Mouse (Mus musculus) right cerebral cortex, postnatal 4 days (tissue): ENCODE data around the gene Prm1.
"Not testable (repeated sequence)": the region's sequence is repeated elsewhere in the genome, so short reads cannot be mapped to it uniquely, and the experiment has no call there.

Experiments
- DNase-seq: peaks from one replicate; pipeline ENCODE4 v3.0.0-alpha.2; 2022

Gene Prm1

DNA sequence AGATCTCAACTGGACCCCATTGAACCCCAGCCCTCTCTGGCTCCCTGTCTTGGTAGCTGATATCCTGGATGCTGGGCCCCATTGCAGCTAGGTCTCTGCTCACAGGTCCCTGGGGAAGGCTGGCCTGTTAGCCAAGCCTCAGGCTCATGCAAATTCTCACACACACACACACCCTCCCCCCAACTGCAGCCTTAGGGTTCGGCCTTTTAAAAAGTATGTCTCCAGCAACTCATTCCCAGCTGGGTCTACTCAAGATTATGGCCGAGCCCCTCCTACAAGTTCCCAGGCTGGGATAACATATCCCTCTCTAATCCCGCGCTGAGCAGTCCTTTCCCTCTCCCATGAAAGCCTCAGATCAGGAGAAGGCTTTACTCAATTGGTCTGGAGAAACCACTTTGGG, 15.7 kb upstream of the Prm1 start:
- DNase-seq = no peak

DNA sequence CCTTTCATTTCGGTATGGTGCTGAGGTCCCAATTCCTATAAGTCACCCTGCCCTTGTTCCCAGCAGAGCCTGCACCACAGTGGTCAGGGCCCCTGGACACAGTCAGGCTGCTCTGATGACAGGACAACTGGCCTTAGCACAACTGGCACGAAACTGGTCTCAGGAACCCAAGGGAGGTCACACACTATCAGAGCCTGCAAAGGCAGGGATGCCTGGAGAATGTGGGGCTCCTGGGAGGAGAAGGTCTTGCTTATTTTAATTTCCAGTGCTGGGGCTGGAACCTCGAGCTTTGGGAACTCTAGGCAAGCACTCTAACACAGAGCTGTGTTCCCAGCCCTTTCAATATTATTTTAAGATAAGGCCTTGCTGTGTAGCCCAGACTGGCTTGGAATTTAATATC, 14.3 kb upstream of the Prm1 start:
- DNase-seq = no peak

DNA sequence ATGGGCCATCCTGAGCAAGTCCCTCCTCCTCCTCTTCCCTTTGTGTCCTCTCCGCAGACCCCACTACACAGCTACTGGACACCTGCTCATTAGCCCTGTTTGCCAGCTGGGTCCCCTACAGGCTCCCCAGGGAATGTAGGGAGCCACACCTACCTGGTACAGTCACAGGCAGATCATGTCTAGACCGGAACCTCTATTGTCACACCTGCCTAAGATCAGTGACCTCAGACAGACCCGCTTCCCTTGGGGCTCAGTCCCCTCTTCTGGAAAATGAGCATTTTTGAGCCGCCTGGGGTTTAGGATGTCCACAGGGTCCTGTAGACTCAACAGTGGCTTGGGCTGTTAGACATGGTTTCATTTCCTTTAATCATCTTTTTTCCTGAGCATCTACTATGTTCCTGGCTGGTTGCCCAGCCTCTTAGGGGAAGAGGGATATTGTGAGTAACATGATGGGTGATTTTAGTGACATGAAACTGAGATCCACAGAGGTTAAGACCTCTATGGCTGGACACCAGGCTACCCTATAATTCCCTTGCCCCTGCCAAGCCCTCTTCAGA, 13.0 kb upstream of the Prm1 start:
- DNase-seq = no peak

DNA sequence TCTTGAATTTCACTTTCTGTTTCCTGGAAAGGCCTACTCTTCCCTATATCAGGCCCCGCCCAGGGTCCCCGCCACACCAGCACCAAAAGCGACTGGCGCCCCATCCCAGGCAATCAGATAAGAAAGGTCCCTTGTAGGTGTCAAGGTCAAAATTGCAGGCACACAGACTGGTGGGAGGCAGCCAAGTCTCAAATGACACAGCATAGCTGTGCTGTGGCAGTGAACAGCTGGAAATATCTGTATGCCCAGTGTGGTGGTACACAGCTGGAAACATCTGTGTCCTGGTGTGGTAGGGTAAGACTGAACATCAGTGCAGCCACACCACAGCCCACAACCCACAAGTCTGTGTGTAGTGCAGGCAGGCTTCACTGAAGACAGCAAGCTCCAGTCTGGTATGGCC, 9.2 kb upstream of the Prm1 start:
- DNase-seq = no peak

DNA sequence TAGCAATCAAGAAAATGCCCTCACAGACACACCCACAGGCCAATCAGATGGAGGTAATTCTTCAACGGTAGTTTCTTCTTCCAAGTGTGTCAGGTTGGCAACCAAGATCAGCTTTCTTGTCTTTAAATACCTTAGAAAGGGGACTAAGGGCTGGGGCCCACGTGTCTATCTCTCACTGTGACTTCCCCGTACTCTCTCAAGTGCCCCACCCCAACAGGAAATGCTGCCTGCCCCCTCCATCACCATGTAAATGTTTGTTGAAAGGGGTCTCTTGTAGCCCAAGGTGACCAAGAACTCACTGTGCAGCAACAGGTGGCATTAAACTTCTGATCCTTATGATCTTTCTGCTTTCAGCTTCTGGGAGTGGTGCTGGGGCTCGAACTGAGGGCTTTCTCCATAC, 8.1 kb upstream of the Prm1 start:
- no peak for DNase-seq

DNA sequence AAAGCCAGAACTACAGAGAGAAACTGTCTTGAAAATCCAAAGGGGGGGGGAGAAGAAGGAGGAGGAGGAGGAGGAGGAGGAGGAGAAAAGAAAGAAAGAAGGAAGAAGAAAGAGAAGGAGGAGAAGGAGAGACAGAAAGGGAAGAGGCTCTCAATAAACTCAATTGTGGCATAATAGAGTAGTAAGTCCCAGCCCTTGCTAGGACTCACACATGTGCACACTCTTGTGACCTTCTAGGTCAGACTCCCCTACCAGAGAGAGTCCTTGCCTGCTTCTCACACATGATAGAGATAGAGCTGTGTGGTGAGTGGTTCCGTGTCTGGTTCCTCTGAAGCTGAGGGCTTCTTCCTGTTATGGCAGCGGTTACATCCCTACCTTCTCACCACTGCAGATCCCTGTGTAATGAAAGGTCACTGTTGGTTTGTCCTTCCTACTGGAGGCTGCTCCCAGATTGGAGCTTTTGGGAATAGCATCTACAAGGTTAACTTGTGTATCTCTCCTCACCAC, 7.3 kb upstream of the Prm1 start, which contains the start of gene Gm11172:
TSS of gene Gm11172 (plus strand) at position 51 of the 507 bp plus-strand sequence.
- DNase-seq = no peak

DNA sequence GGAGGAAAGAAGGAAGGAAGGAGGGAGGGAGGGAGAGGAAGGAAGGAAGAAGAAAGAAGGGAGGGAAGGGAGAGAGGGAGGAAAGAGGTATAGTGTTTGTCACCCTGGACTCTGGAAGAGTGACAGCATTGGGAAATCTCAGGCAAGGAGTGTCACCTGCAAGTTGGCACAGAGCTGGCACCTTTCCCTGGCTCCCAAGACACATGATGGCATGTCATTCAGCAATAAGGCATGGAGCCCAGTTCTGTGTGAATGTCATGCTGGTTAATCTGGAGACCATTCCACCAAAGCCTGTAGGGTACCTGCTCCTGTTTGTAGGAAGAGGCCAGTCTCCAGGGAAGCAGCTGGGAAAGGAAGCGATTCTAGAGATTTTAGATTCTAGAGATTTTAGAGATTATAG, 4.7 kb upstream of the Prm1 start:
- no peak for DNase-seq

DNA sequence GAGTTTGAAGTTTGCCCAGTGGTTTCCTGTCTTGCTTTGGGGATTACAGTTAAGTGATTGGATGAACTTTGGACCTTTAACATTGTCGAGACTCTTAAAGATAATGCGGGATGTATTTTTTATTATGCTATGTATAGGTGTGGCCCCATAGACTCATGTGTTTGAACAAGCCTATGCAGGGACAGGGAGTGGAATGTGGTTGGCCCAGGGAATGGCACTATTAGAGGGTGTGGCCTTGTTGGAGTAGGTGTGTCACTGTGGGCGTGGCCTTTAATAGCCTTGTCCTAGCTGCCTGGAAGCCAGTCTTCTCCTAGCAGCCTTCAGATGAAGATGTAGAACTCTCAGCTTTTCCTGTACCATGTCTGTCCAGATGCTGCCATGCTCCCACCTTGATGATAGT, 3.2 kb downstream of the Prm1 start:
- DNase-seq = not testable (repeated sequence)

DNA sequence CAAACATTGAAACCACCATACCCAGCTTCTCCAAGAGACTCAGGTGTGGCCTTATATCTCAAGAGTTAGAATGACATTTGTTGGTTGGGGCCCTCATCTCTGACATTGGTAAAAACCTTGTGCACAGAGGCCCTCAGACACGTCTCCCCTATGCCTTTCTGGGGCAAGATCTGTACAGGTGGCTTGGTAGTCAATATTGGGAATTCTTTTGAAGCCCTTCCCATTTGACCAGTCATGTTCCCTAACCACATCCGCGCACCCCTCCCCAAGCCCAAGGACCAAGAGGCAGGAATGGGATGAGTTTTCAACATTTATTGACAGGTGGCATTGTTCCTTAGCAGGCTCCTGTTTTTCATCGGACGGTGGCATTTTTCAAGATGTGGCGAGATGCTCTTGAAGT, 9.6 kb downstream of the Prm1 start, which contains the start of gene Prm2:
TSS of gene Prm2 (minus strand) at position 101 of the 400 bp plus-strand sequence.
- DNase-seq = no peak

DNA sequence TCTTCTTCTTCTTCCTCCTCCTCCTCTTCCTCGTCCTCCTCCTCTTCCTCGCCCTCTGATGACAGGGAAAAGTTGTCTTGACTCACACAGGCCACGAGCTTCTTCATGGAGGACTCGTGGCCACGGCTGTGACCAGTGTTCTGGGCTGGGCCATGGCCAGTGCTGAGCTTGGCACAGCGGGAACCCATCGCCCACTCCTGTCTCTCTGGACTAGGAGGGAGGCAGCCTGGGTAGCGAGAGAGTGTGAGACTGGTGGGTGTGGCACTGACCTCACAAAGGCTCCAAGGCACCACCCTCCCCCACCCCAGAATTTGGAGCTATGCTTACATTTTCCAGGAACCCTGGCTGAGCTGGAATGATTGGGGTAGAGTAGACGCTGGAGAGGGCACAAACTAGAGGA, 14.9 kb downstream of the Prm1 start, which contains the start of gene Prm3:
TSS of gene Prm3 (minus strand) at position 213 of the 400 bp plus-strand sequence.
- no peak for DNase-seq

DNA sequence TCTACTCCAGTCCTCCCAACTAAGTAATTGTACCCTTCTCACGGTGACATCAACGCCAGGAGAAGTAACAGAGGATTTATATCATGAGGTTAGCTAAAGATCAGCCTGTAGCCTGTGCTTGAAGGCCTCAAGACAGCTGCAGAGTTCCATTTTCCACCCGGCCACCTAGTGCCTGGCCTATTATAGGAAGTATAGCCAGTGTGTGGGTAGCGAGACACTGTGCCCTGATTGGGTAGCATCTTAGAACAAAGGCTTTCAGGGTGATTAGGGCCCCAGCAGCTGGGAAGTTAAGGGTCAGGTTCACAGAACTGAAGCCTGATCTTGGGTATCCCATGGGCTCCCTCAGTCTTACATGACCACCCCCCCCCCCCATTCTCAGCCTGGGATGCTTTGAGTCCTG, 16.8 kb downstream of the Prm1 start:
- no peak for DNase-seq

DNA sequence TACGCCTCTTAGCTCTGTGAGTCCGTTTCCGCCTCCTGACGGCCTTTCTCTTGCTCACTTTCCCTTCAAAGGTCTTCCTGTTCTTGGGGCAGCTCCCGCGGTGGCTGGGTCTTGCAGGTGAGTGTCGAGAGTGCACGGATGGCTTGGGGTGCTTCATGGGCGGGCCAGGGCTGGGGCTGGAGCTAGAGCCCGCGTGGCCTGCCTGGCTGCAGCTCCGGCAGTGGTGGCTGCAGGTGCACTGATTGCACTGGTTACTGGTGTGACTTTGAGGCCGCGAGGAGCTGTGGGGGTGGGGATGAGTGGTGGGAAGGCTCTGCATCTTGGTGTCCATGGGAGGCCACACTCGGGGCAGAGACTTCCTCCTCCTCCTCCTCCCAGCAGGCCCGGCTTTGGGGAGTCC, 17.4 kb downstream of the Prm1 start, which contains the start of gene Tnp2:
TSS of gene Tnp2 (minus strand) at position 390 of the 400 bp plus-strand sequence.
- DNase-seq = no peak

DNA sequence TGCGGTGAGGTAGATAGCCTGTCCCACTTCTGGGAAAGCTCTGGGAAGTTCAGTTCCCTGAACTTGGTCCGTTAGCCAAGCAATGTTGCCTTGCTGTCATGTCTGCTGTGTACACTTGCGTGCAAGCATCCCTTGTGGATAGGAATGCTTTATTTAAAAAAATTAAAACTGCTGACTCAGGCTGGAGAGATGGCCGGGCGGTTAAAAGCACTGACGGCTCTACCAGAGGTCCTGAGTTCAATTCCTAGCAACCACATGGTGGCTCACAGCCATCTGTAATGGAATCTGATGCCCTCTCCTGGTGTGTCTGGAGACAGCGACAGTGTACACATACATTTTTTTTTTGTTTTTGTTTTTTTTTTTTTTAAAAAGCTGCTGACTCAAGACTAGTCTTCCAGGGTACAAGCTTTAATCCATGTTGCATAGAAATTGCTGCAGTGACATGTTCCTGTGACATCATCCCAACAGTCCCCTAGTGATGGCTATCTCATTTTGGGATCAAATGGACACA, 18.0 kb downstream of the Prm1 start:
- DNase-seq = no peak

DNA sequence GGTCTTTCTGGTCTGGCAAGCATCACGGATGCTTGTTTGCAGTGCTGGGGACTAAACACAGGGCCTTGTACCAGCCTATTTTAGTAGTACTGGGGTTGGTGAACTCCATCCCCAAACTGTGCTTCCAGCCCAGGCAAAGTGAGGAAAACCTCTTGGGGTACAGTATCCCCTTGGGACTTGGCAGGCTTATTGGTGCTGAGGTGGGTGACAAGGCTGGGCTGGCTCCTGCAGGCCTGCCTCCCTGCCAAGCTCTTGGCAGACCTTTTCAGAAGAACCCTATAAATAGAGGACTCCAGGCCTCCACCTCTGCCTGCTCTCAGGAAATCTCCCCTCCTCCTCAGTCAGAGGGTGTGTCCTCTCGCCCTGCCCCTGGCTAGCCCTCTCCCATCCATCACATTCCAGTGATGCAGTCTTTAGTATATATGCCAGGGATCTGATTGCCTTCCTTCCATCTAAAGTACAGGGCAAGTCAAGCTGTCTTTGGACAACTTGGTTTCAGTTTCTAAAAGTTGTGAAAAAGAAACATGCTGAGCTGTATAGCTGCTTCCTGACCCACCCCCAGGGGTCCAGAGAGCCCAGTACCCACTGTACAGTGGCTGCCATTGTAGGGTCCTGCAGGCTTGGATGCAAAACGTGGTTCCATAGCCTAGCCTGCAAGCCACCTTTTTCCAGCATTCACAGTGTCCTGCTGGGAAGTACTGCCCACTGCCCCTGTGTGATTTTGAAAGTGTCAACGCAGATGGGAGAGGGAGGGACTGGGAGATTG, 18.7 kb downstream of the Prm1 start:
- DNase-seq = no peak

DNA sequence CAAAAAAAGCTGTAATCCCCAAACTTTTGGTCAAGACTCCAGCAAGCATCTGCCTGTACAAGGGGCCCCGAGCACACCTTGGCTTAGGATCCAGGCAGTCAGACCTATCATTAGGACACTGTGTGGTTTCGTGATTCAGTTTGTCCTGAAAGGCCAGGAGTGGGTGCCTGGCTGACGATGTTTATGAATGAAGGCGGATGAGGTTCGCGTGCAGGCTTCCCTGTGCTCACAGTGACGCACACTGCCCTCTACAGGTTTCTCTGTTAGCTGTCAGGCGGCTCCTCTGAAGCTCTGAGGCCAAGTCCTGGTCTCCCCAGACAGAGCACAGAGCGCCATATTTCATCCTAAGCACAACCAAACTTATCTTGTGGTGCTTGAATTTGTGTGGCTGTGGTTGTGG, 19.4 kb downstream of the Prm1 start:
- peak; percentile 74 for DNase-seq

DNA sequence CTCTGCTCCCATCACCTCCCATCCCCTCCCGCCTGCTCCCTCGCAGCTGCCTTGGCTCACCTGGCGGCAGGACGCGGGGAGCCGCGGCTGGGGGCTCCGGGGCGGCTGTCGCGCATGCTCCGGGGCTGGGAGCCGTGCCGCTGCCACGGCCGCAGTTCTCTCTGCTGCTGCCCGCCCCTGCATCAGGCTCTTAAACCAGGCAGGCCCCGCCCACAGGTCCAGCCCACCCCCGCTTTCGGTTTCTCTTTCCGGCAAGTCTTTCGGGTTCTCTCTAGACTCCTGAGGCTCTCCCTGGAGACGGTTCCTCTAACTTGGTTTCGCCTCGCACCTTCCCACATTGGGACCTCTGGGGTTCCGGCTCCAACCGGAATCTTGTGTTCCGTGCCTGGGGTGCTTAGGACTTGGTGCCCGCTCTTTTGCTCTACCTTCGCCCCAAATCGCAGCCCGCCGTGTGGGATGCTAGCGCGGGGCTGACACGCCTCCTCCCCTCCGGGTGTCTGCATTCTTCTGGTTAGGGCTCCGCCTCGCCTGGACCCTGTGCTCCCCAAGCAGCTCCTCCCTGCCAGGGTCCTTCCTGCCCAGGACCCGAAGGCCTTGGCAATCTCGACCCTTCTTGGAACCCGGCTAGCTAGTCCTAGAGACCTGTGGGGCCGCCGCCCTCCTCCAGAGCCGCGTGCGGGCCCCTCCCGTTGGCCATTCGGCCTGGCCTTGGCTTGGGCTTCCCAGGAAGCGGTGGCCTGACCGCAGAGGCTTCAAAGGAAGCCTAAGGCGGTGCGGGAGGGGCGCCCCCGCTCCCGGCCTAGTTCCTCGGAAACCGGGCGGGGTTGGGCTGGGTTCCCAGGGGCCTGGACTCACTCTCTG, 20.0 kb downstream of the Prm1 start, which contains the start of gene Socs1:
TSS of gene Socs1 (minus strand) at position 166 of the 861 bp plus-strand sequence.
- peak; percentile 79 for DNase-seq

DNA sequence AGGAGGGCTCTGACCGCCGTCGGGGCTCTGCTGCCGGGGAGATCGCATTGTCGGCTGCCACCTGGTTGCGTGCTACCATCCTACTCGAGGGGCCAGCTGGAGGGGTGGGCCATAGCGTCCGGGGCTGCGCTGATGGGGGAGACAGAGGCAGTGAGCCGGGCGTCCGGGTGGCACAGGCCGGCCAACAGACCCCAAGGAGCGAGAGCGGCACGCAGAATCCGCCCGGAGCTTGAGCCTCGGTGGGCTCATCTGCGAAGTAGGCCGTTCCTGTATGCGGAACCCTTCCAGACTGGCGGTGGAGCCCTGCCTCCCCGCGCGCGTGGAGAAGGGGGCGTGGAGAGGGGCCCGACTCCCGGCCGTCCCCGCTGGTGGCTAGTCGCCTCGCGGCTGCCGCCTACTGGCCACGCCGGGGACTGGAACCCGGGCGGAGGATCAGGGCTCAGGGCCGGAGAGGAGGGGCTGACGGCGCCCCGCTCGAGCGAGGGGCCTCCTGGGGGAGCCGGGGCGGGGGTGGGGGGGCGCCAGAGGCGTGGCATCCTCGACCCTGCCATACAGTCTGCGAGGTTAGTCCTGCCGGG, 20.8 kb downstream of the Prm1 start:
- DNase-seq = peak; percentile 93

DNA sequence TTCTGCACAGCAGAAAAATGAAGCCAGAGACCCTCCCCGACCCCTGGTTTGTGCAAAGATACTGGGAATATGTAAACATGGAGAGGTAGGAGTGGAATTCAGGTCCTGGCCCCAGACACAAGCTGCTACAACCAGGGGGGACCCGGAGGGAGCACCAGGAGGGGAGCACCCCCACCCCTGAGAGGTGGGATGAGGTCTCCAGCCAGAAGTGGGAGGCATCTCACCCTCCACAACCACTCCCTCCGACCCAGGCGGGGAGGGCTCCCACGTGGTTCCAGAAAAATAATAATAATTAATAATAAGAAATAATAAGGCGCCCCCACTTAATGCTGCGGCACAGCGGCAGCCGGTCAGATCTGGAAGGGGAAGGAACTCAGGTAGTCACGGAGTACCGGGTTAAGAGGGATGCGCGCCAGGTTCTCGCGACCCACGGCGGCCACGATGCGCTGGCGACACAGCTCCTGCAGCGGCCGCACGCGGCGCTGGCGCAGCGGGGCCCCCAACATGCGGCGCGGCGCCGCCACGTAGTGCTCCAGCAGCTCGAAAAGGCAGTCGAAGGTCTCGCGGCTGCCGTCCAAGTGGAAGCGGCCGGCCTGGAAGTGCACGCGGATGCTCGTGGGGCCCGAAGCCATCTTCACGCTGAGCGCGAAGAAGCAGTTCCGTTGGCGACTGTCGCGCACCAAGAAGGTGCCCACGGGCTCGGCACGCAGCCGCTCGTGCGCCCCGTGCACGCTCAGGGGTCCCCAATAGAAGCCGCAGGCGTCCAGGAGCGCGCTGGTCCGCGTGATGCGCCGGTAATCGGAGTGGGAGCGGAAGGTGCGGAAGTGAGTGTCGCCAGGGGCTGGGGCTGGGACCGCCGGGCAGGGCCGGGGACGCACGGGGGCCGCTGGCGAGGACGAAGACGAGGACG, 21.5 kb downstream of the Prm1 start:
- DNase-seq = peak; percentile 49

DNA sequence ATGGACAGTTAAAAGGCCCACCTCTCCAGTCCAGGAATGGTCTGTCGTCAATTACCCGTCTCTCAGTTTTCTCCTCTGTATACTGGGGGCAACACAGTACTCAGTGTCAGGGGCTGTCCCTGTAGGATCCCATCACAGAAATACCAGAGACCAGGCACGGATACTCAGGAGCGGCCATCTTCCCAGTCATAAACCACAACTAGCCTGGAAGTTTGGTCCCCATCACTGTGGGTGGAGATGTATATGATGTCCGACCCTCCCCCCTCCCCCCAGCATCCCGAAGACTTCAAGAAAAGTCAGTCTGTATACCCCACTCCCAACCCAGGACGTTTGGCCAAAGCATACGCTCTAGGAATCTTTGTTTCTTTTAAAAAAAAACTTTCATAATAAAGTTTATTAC, 22.2 kb downstream of the Prm1 start:
- DNase-seq = no peak

DNA sequence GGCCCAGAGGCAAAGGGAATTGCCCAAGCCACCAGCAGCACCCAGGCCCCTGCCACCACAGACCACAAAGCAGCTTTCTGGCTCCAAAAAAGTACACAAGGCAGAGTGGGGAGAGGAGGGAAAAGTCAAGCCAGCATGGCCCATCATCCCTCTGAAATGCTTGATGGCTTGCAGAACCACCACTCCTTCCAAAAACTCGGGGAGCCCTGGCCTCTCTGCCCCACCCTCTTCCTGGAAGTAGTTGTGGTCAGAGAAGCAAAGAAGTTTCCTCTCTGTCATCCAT, 22.5 kb downstream of the Prm1 start:
- no peak for DNase-seq

DNA sequence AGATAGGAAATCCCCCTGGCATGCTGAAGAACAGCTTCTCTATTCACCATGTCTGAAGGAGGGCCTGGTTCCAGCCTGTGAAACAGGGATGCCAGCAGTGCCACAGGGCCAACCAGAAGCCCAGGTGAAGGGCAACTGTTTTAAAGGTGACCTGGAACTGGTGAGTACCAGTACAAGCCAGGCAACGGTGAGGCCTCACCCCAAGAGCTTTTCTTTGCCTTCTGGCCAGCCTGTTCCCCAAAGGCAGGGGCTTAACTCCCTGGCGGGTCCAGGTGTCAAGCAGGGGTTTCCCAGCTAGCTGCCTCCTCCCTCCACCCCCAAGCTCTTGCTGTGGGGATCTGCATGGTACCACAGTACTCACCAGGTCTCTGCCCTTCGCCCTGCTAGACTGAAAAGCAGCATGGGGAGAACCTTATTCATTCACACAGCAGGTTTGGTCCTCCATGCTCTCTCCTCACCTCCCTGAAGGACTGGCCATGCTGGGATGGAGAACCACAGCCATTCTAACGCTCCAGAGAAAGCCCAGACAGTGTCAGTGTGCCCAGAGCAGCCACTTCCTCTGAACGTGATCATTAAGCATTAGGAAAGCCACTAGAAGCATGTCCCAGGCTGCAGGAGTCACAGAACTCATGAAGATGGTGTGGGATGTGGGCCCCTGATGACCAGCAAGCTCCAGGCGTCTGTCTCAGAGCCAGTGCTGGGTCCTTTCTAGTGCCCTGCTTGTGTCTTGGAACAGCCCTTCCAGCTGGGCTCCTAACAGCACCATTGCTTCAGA, 23.1 kb downstream of the Prm1 start:
- DNase-seq = no peak
